Mouse (Mus musculus): ENCODE measurements around the gene Cdkn2aip. TPM values are rescaled to one million over a fixed set of nuclear protein-coding genes. Genes with fewer than 3 reads are reported as not detected.

The Cdkn2aip gene
- polyA plus RNA-seq, 1 experiment: 40.1 TPM

DNA sequence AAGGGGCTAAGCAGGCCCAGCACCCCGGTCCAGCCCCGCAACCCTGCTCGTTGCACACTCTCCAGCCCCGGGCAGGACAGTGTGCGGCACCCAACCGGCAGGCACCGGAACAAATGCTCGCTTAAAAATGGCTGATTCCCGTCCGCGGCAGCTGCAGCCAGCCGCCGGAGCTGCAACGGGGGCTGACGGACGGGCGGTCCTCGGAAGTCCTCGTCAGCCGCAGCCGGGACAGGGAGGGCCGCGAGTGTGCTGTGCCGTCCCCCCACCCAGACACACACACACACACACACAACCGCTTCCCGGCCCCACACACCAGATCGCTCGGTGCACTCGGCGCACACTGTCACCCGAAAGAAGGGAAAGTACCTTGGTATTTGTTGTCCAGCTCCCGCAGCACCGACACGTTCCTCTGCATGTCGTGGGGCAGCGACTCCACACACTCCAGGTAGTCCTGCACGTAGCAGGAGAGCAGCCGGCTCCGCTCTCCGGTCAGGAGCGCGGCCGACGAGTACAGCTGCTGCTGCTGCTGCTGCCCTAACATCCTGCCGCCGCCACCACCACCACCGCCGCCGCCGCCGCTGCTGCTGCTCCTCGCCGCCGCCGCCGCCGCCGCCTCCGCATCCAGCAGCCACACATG lies 39.5 kb downstream of the Cdkn2aip start:
- TF ChIP-seq POLR2A (IDR thresholded peaks at IDR 0.05; ENCODE audit: control insufficient read depth, low read depth, low read length) (no peak; the same call in 1 of the 2 replicates), CTCF (IDR thresholded peaks at IDR 0.05; ENCODE audit: control insufficient read depth, insufficient read depth, insufficient replicate concordance, low read depth, low read length) (no peak)
- Histone ChIP-seq H3K27ac (ENCODE audit: control insufficient read depth, insufficient read depth, low read depth, low read length) (peak overlapping the region; percentile 92), H3K36me3 (ENCODE audit: control insufficient read depth, insufficient read depth, low read length) (no peaks in the 10 kb centered on the region), H3K27me3 (ENCODE audit: control insufficient read depth, insufficient read depth, low read length) (no peaks in the 10 kb centered on the region), H3K4me3 (ENCODE audit: control insufficient read depth, low read depth, low read length) (peak overlapping the region; percentile 99), H3K4me1 (ENCODE audit: control insufficient read depth, insufficient read depth, low read length) (peaks cover 6% of the 10 kb centered on the region; the same call in 1 of the 2 replicates)

DNA sequence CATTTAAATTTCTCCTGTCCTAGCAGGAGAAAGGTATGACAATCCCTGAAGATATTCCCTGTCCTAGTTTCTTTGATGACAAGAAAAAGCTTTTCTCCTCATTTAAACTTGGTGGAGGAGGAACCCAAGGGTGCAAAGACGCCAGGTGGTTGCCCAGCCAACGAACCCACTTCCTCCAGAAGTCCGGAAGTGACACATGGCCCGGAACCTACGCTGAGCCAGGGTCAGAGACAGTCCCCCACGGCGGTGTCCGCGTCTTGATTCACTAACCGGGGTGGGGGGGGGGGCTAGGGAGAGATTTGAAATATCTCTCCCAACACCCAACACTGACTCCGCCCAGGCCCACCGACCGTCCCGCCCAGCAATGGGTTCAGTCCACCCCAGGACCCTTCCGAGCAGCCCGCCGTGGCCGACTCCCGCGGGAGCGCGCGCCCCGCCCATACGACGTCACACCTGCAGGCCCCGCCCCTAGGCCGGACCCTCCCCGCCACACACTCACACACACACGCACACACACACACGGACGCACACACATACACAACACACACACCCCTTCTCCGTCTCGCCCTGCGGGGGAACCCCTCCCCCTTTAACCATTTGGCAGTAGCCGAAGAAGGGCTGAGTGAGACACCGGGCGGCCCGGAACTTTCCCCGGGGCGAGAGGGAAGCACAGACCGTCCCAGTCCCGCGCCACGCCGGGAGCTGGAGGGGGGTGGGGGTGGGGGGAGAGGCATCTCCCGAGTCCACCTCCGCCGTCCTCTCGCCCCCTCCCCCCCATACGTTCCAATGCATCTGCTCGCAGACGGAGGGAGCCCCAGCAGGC lies 40.2 kb downstream of the Cdkn2aip start:
- H3K36me3 ChIP-seq (ENCODE audit: control insufficient read depth, insufficient read depth, low read length): peaks cover 4% of the 10 kb centered on the region
- H3K27ac ChIP-seq (ENCODE audit: control insufficient read depth, insufficient read depth, low read depth, low read length): peak overlapping the region; percentile 92
- H3K4me3 ChIP-seq (ENCODE audit: control insufficient read depth, low read depth, low read length): peak overlapping the region; percentile 99
- no peaks in the 10 kb centered on the region for H3K27me3 ChIP-seq (ENCODE audit: control insufficient read depth, insufficient read depth, low read length)
- H3K4me1 ChIP-seq (ENCODE audit: control insufficient read depth, insufficient read depth, low read length): peaks cover 6% of the 10 kb centered on the region; the same call in 1 of the 2 replicates
- TF ChIP-seq CTCF (IDR thresholded peaks at IDR 0.05; ENCODE audit: control insufficient read depth, insufficient read depth, insufficient replicate concordance, low read depth, low read length) (no peak), POLR2A (IDR thresholded peaks at IDR 0.05; ENCODE audit: control insufficient read depth, low read depth, low read length) (peak; percentile 49; the same call in 1 of the 2 replicates)

DNA sequence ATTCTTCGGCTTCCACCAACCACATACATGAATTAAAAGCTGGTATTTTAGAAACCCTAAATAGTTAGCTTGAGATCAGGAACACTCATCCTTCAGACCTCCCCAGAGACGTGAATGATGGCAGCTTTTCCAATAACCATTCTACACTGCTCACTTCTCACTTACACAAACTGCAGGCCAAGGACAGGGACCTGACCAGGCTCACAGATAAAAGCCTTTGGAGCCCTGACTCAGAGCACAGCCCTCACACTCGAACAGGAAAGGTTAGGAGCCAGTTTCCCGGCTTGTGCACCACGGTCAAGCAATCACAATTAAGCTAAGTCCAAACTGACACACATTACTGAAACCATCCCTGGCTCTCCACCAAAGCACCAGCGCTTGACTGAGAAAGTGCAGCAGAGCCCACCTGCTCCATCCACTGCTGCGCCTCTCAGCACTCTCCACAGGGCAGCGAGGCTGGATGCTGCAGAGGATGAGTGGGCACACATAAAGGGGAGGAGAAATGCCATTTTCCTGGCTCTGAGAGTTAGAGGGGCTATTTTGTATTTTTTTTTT lies 49.4 kb downstream of the Cdkn2aip start:
- Histone ChIP-seq H3K36me3 (ENCODE audit: control insufficient read depth, insufficient read depth, low read length) (peaks cover 4% of the 10 kb centered on the region), H3K4me3 (ENCODE audit: control insufficient read depth, low read depth, low read length) (no peak overlapping the region), H3K27me3 (ENCODE audit: control insufficient read depth, insufficient read depth, low read length) (no peaks in the 10 kb centered on the region), H3K27ac (ENCODE audit: control insufficient read depth, insufficient read depth, low read depth, low read length) (no peak overlapping the region), H3K4me1 (ENCODE audit: control insufficient read depth, insufficient read depth, low read length) (no peaks in the 10 kb centered on the region)
- TF ChIP-seq CTCF (IDR thresholded peaks at IDR 0.05; ENCODE audit: control insufficient read depth, insufficient read depth, insufficient replicate concordance, low read depth, low read length) (no peak), POLR2A (IDR thresholded peaks at IDR 0.05; ENCODE audit: control insufficient read depth, low read depth, low read length) (no peak)

DNA sequence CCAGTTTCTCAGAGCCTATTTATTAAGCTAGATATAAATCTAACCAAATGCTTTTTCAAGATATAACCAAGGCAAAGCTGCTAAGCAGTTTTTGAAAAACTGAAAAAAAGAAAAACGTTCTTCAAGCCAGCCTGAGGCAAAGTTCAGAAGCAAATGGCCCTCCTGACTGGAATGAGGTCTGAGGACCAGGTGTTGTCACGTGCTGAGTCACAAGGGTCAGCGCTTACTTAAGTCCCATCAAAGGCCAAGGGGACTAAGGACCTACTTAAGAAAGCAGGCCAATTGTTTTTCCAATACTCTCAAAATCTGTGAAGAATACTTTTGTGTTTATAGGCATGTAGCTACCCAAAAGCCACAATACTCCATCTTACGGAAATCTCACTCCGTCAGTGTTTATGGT lies 50.5 kb downstream of the Cdkn2aip start:
- no peaks in the 10 kb centered on the region for H3K27me3 ChIP-seq (ENCODE audit: control insufficient read depth, insufficient read depth, low read length)
- TF ChIP-seq POLR2A (IDR thresholded peaks at IDR 0.05; ENCODE audit: control insufficient read depth, low read depth, low read length) (no peak), CTCF (IDR thresholded peaks at IDR 0.05; ENCODE audit: control insufficient read depth, insufficient read depth, insufficient replicate concordance, low read depth, low read length) (no peak)
- H3K36me3 ChIP-seq (ENCODE audit: control insufficient read depth, insufficient read depth, low read length): no peaks in the 10 kb centered on the region
- H3K27ac ChIP-seq (ENCODE audit: control insufficient read depth, insufficient read depth, low read depth, low read length): no peak overlapping the region
- H3K4me3 ChIP-seq (ENCODE audit: control insufficient read depth, low read depth, low read length): no peak overlapping the region
- H3K4me1 ChIP-seq (ENCODE audit: control insufficient read depth, insufficient read depth, low read length): no peaks in the 10 kb centered on the region

DNA sequence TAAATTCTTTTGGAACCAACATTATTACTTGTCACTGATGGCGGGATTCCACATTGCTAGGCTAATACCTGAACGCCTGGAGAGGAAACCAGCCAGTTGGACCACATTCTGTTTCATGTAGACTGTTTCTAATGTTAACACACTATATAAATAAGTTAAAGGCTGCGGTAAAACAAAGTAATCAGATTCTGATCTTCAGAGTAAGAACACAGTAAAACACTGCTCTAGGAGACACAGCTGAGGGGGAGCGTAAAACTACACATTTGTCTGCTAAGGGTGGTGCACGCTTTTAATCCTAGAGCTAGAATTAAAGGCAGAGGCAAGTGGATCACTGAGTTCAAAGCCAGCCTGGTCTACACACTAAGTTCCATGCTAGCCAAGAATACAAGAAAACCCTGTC lies 51.0 kb downstream of the Cdkn2aip start:
- H3K36me3 ChIP-seq (ENCODE audit: control insufficient read depth, insufficient read depth, low read length): no peaks in the 10 kb centered on the region
- H3K4me3 ChIP-seq (ENCODE audit: control insufficient read depth, low read depth, low read length): no peak overlapping the region
- TF ChIP-seq POLR2A (IDR thresholded peaks at IDR 0.05; ENCODE audit: control insufficient read depth, low read depth, low read length) (no peak), CTCF (IDR thresholded peaks at IDR 0.05; ENCODE audit: control insufficient read depth, insufficient read depth, insufficient replicate concordance, low read depth, low read length) (no peak)
- no peaks in the 10 kb centered on the region for H3K27me3 ChIP-seq (ENCODE audit: control insufficient read depth, insufficient read depth, low read length)
- H3K27ac ChIP-seq (ENCODE audit: control insufficient read depth, insufficient read depth, low read depth, low read length): no peak overlapping the region
- no peaks in the 10 kb centered on the region for H3K4me1 ChIP-seq (ENCODE audit: control insufficient read depth, insufficient read depth, low read length)

DNA sequence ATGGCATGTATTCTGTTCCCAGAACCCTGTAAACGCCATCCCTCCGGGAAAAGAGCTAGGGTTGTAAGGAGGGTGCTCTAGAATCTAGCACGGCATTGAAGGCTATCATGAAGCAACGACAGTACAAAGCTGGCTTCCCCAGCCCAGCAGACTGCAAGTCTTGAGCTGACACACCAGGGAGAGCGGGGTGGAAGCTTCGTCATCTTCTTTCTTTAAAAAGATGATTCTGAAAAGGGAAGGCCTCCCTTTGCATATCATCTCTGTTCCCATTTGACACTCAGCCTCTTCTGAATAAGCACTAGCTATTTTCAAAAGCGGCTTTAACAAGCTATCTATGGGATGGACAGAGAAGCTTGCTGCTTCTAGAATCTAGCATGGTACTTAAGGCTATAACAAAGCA lies 53.3 kb downstream of the Cdkn2aip start:
- no peak overlapping the region for H3K4me3 ChIP-seq (ENCODE audit: control insufficient read depth, low read depth, low read length)
- no peaks in the 10 kb centered on the region for H3K27me3 ChIP-seq (ENCODE audit: control insufficient read depth, insufficient read depth, low read length)
- no peaks in the 10 kb centered on the region for H3K36me3 ChIP-seq (ENCODE audit: control insufficient read depth, insufficient read depth, low read length)
- H3K27ac ChIP-seq (ENCODE audit: control insufficient read depth, insufficient read depth, low read depth, low read length): no peak overlapping the region
- H3K4me1 ChIP-seq (ENCODE audit: control insufficient read depth, insufficient read depth, low read length): no peaks in the 10 kb centered on the region
- TF ChIP-seq CTCF (IDR thresholded peaks at IDR 0.05; ENCODE audit: control insufficient read depth, insufficient read depth, insufficient replicate concordance, low read depth, low read length): no peak
- no peak for TF ChIP-seq POLR2A (IDR thresholded peaks at IDR 0.05; ENCODE audit: control insufficient read depth, low read depth, low read length)

DNA sequence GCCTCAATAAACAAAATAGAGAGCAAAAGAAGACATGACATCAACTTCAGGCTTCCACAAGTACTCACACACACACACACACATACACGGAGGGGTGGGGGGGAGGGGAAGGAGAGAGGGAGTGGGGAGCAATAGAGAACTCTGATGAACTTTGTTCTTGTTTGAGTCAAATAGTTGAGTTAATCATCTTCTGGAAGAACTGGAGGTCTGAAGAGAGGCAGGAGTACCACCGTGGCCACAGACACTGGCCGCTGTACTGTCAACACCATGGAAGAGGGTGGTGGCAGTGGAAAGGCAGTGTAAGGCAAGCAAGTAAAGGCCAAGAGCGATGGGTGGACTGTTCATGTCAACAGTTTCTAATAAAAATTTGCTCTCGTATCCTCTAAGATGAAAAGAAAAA lies 54.3 kb downstream of the Cdkn2aip start:
- TF ChIP-seq POLR2A (IDR thresholded peaks at IDR 0.05; ENCODE audit: control insufficient read depth, low read depth, low read length) (no peak), CTCF (IDR thresholded peaks at IDR 0.05; ENCODE audit: control insufficient read depth, insufficient read depth, insufficient replicate concordance, low read depth, low read length) (no peak)
- no peaks in the 10 kb centered on the region for H3K4me1 ChIP-seq (ENCODE audit: control insufficient read depth, insufficient read depth, low read length)
- no peak overlapping the region for H3K4me3 ChIP-seq (ENCODE audit: control insufficient read depth, low read depth, low read length)
- no peaks in the 10 kb centered on the region for H3K27me3 ChIP-seq (ENCODE audit: control insufficient read depth, insufficient read depth, low read length)
- H3K27ac ChIP-seq (ENCODE audit: control insufficient read depth, insufficient read depth, low read depth, low read length): no peak overlapping the region
- no peaks in the 10 kb centered on the region for H3K36me3 ChIP-seq (ENCODE audit: control insufficient read depth, insufficient read depth, low read length)

Other genes starting within 250 kb of the Cdkn2aip start
- 15.7 and 17.2 TPM in 2 replicates for gene Trappc11, start 180.5 kb downstream of the Cdkn2aip start, polyA plus RNA-seq (2012; rRNA removed)
- gene Rwdd4a, start 180.3 kb downstream of the Cdkn2aip start, polyA plus RNA-seq (2012; rRNA removed): 48.0 and 54.0 TPM in 2 replicates
- 11.7 and 16.6 TPM in 2 replicates for gene Ing2, start 38.4 kb downstream of the Cdkn2aip start, polyA plus RNA-seq (2012; rRNA removed)
- 0.52 and 0.59 TPM in 2 replicates for gene Cldn24, start 108.2 kb upstream of the Cdkn2aip start, polyA plus RNA-seq (2012; rRNA removed)
- gene Cldn22, start 110.5 kb upstream of the Cdkn2aip start, polyA plus RNA-seq (2012; rRNA removed): 0.16 and 0.35 TPM in 2 replicates